Mouse (Mus musculus) megakaryocyte, embryonic 14.5 days (primary cell): Measurements from ENCODE around the gene Myh13. TPM values are rescaled to one million over a fixed set of nuclear protein-coding genes. Genes with fewer than 3 reads are reported as not detected.

Experiments used
- H3K27me3 ChIP-seq: replicated peaks from 2 replicates; pipeline ENCODE3; 2012; ENCODE audit warnings: inconsistent platforms
- H3K36me3 ChIP-seq: replicated peaks from 2 replicates; pipeline ENCODE3; 2012; ENCODE audit warnings: low read length, inconsistent platforms, mixed read lengths
- H3K4me1 ChIP-seq: 2 replicates; pipeline ENCODE4 v1.6.1; 2012; ENCODE audit warnings: inconsistent platforms
- H3K4me3 ChIP-seq: replicated peaks from 2 replicates; pipeline ENCODE3; 2012; ENCODE audit warnings: moderate library complexity, mild to moderate bottlenecking, inconsistent platforms
- H3K9me3 ChIP-seq: 2 replicates; pipeline ENCODE4 v1.6.1; 2012; ENCODE audit warnings: inconsistent platforms
- FLI1 ChIP-seq: IDR thresholded peaks from 2 replicates; pipeline ENCODE4 v1.6.1; 2012; ENCODE audit warnings: low read length, inconsistent platforms, mixed read lengths
- GATA1 ChIP-seq: IDR thresholded peaks from 3 replicates; pipeline ENCODE4 v1.6.1; 2012; ENCODE audit warnings: mixed read lengths, low read length, inconsistent platforms, borderline replicate concordance
- polyA plus RNA-seq: library from polyadenylated mRNA; stranded (reverse); fragments of >175 nt; gene quantifications from 2 replicates; pipeline ENCODE4 v1.2.3, GENCODE M21; 2012; ENCODE audit warnings: low replicate concordance; ENCODE audit not compliant: insufficient read depth

Gene Myh13
- polyA plus RNA-seq, 1 experiment: not detected

- Histone ChIP-seq H3K9me3 (no peaks in the 10 kb centered on the region), H3K4me1 (no peaks in the 10 kb centered on the region), H3K36me3 (no peaks in the 10 kb centered on the region), H3K4me3 (no peak overlapping the region), H3K27me3 (peaks cover 15% of the 10 kb centered on the region)
- no peak for TF ChIP-seq FLI1
- TF ChIP-seq GATA1: no peak
Measured at GRCm38 (mm10) chr11:67362236-67362635, 40.8 kb downstream of the Myh13 start.

DNA sequence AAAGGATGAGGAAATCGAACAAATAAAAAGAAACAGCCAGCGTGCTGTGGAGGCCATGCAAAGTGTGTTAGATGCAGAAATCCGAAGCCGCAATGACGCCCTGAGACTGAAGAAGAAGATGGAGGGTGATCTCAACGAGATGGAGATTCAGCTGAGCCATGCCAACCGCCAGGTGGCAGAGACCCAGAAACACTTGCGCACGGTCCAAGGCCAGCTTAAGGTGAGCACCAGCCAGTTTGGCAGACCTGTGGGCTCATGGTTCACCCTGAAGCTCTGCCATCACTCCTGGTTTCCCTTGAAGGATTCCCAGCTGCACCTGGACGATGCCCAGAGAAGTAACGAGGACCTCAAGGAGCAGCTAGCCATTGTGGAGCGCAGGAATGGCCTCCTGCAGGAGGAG is 43.1 kb downstream of the Myh13 start:
- no peaks in the 10 kb centered on the region for H3K36me3 ChIP-seq
- no peak overlapping the region for H3K4me3 ChIP-seq
- no peaks in the 10 kb centered on the region for H3K9me3 ChIP-seq

DNA sequence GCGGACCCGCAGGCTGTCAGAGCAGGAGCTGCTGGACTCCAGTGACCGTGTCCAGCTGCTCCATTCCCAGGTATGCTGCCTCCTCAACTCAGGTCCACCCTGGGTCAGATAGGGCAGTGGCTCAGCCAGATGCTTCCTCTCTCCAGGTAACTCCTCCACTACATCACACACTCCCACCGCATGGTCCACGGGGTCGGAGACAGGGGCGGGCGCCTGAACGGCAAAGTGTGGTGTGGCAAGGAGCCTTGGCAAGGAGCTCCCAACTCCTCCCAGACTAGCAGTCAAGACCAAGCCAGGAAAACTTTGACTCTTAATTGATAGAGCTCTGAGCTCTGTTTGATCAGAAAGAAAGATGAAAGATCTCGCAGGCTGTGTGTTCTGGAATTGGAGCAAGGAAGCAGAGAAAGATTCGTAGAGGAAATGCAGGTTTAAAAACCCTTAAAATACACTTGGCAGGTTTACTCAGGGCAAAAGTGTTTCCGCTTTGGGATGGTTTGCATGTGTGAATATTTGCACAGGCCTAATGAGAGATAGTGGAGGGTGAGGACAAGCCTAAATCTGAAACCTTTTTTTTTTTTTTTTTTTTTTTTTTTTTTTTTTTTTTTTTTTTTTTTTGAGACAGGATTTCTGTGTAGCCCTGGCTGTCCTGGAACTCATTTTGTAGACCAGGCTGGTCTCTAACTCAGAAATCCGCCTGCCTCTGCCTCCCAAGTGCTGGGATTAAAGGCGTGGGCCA is 43.7 kb downstream of the Myh13 start:
- no peaks in the 10 kb centered on the region for H3K36me3 ChIP-seq
- H3K4me1 ChIP-seq: no peaks in the 10 kb centered on the region
- H3K9me3 ChIP-seq: no peaks in the 10 kb centered on the region
- no peak for TF ChIP-seq FLI1
- TF ChIP-seq GATA1: no peak
- H3K4me3 ChIP-seq: no peak overlapping the region
- H3K27me3 ChIP-seq: peaks cover 10% of the 10 kb centered on the region

More for the DNA sequence above, 43.1 kb downstream of the Myh13 start:
- Histone ChIP-seq H3K27me3 (peaks cover 10% of the 10 kb centered on the region), H3K4me1 (no peaks in the 10 kb centered on the region)
- TF ChIP-seq FLI1 (no peak), GATA1 (no peak)

- no peak for TF ChIP-seq GATA1
- H3K27me3 ChIP-seq: peaks cover 8% of the 10 kb centered on the region
- H3K9me3 ChIP-seq: no peaks in the 10 kb centered on the region
- H3K36me3 ChIP-seq: no peaks in the 10 kb centered on the region
- no peak overlapping the region for H3K4me3 ChIP-seq
- no peaks in the 10 kb centered on the region for H3K4me1 ChIP-seq
Measured at GRCm38 (mm10) chr11:67366936-67367335, 45.5 kb downstream of the Myh13 start.

- no peaks in the 10 kb centered on the region for H3K4me1 ChIP-seq
- H3K9me3 ChIP-seq: no peaks in the 10 kb centered on the region
- TF ChIP-seq GATA1 (no peak), FLI1 (no peak)
- no peak overlapping the region for H3K4me3 ChIP-seq
- H3K36me3 ChIP-seq: no peaks in the 10 kb centered on the region
- peaks cover 14% of the 10 kb centered on the region for H3K27me3 ChIP-seq
Measured at GRCm38 (mm10) chr11:67373333-67373732, 51.9 kb downstream of the Myh13 start.

GRCm38 (mm10) chr11:67376308-67376707 is 54.9 kb downstream of the Myh13 start:
- H3K9me3 ChIP-seq: no peaks in the 10 kb centered on the region
- H3K4me3 ChIP-seq: no peak overlapping the region
- TF ChIP-seq FLI1 (no peak), GATA1 (no peak)
- H3K4me1 ChIP-seq: 0 out of 2 replicates have a peak, but pooled peaks cover 3% of the 10 kb centered on the region
- H3K36me3 ChIP-seq: no peaks in the 10 kb centered on the region
- H3K27me3 ChIP-seq: peaks cover 27% of the 10 kb centered on the region

DNA sequence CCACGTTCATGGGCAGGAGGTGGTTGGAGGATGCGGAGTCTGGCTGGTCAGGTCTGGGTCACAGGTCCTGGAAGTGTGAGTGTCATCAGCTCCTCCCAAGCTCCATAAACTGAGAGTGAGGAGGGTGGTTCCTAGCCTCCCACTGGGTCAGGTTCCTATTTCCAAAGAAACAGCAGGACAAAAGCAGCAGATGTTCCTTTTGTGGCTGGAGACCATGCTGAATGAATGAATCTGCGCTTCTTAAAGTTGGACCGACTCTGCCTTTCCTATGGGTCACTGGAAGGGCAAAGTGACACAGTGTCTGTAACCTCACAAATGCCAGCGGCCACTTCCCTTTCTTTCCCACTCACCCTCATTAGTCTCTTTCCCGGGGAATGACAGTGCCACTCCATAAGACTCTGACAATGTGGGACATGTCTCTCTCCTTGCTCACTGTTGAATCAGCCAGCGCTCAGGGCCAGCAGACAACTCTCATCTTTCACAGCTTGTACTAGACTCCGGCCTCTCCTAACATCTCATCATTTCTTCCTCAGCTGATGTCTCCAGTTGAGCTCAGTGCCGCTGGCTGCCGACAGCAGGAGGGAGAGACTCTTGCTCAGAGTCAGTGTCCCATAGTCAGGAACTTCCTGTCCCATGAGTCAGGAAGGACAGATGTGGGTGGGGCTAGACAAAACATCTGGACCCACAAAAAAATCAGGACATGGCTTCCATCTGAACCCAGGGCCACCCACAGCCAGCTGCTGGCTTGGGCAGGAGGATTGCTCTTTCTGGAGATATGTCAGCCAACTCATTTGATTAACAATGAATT is 58.4 kb downstream of the Myh13 start:
- H3K27me3 ChIP-seq: peaks cover 27% of the 10 kb centered on the region
- H3K9me3 ChIP-seq: no peaks in the 10 kb centered on the region

DNA sequence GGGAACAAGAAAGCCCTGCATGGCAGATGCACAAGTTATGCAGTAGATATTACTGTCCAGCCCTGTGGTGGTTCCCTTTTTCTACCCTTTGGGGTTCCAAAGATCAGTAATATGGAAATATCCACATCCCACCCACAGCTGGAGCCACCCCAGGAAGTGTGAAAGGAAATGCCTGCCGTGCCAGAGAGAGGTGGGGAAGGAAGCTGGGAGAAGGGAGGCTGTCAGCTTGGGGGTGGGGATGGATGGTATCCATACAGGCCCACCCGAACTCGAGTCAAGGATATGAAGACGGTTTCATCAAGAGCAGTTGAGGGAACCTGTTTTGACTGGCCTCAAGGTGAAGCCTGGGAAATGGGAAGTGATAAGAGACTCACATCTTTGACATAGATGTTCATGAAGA is 60.4 kb downstream of the Myh13 start:
- H3K36me3 ChIP-seq: no peaks in the 10 kb centered on the region
- H3K9me3 ChIP-seq: no peaks in the 10 kb centered on the region
- TF ChIP-seq FLI1: no peak
- TF ChIP-seq GATA1: no peak
- no peak overlapping the region for H3K4me3 ChIP-seq
- peaks cover 24% of the 10 kb centered on the region for H3K27me3 ChIP-seq
- 0 out of 2 replicates have a peak, but pooled peaks cover 3% of the 10 kb centered on the region for H3K4me1 ChIP-seq

More for the DNA sequence above, 58.4 kb downstream of the Myh13 start:
- Histone ChIP-seq H3K4me1 (0 out of 2 replicates have a peak, but pooled peaks cover 3% of the 10 kb centered on the region), H3K4me3 (no peak overlapping the region), H3K36me3 (no peaks in the 10 kb centered on the region)
- no peak for TF ChIP-seq FLI1

- Histone ChIP-seq H3K4me3 (no peak overlapping the region), H3K9me3 (peaks cover 9% of the 10 kb centered on the region; the same call in 1 of the 2 replicates), H3K4me1 (0 out of 2 replicates have a peak, but pooled peaks cover 3% of the 10 kb centered on the region), H3K27me3 (peaks cover 16% of the 10 kb centered on the region), H3K36me3 (no peaks in the 10 kb centered on the region)
- TF ChIP-seq GATA1: no peak
Measured at GRCm38 (mm10) chr11:67384653-67385052, 63.2 kb downstream of the Myh13 start.

DNA sequence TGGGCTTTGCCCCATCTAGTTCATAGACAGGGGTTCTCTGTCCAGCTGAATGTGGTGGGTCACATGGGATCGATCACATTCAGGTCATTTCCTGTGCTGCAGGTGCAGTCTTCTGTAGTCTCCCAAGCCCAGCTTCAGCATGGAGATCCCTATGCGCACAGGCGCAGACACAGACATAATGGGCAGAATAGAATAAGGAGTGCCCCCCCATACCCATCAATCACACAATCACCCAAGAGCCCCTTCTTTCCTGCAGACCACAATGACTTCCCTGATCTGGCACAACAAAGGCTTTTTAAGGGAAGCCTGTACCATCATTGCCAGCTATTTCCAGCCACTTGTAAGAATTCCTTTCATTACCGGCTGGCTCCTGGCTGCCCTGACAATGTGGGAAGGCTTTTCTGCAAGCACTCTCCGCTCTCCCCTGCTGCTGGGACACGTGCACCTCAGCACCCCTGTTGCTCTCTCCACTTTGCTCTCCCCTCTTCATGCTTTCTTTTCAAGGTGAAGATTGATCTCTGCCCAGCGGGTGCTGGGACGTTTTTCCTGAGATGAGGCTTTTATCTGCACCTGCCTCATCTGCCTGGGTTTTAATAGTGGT is 65.5 kb downstream of the Myh13 start:
- Histone ChIP-seq H3K36me3 (no peaks in the 10 kb centered on the region), H3K27me3 (peaks cover 5% of the 10 kb centered on the region), H3K4me3 (no peak overlapping the region), H3K4me1 (no peaks in the 10 kb centered on the region), H3K9me3 (peaks cover 9% of the 10 kb centered on the region; the same call in 1 of the 2 replicates)
- TF ChIP-seq FLI1 (no peak), GATA1 (no peak)
